ENCODE assay signal across 9 mouse cellular contexts in genomic region chr9:121984465-121985461, GRCm38 (mm10). TPM values are rescaled to one million over a fixed set of nuclear protein-coding genes. Genes with fewer than 3 reads are reported as not detected.
DNase-seq lines count a peak whose midpoint lies in the region; ATAC-seq and TF ChIP-seq lines count a peak whose summit lies in the region.
"Had no signal": no experiment of that assay in that cellular context is flagged by ENCODE, and none has a peak within 500 bp of the region (broad histone marks: within the 10 kb centered on the region; RNA-seq: fewer than 3 reads in every experiment).

No protein-coding gene starts in this region.

- no peak overlapping the region for H3K4me2 ChIP-seq in limb, embryonic 14.5 days (replicated peaks; ENCODE audit: low read depth, low read length, severe bottlenecking)
- H3K4me2 ChIP-seq: embryonic facial prominence, embryonic 15.5 days had no signal

- H3K27me3 ChIP-seq in limb, embryonic 14.5 days (ENCODE audit: control insufficient read depth, insufficient read depth, low read length) = no peaks in the 10 kb centered on the region
- H3K27me3 ChIP-seq in splenic B cell, adult 2 months (ENCODE audit: control insufficient read depth, insufficient read depth, low read length, poor library complexity, severe bottlenecking) = no peaks in the 10 kb centered on the region
- H3K27me3 ChIP-seq: embryonic facial prominence, embryonic 15.5 days had no signal

- WGBS in limb, embryonic 14.5 days = 68% methylated on average over 15 of the region's 15 CpGs

- H3K9me3 ChIP-seq in limb, embryonic 14.5 days (ENCODE audit: control insufficient read depth, low read length) = no peaks in the 10 kb centered on the region
- H3K9me3 ChIP-seq: embryonic facial prominence, embryonic 15.5 days had no signal

- H3K4me3 ChIP-seq in limb, embryonic 14.5 days (replicated peaks; ENCODE audit: low read length) = no peak overlapping the region
- H3K4me3 ChIP-seq: embryonic facial prominence, embryonic 15.5 days had no signal

- H3K27ac ChIP-seq in limb, embryonic 14.5 days (replicated peaks; ENCODE audit: low read depth, low read length) = no peak overlapping the region
- H3K27ac ChIP-seq: embryonic facial prominence, embryonic 15.5 days had no signal

- no peaks in the 10 kb centered on the region for H3K4me1 ChIP-seq in limb, embryonic 14.5 days (ENCODE audit: control insufficient read depth, insufficient read depth, low read length)

- no peak overlapping the region for H3K9ac ChIP-seq in limb, embryonic 14.5 days (ENCODE audit: low read depth, low read length, severe bottlenecking)
- H3K9ac ChIP-seq: embryonic facial prominence, embryonic 15.5 days had no signal

- peaks cover 8% of the 10 kb centered on the region; the same call in 1 of the 2 replicates for H3K36me3 ChIP-seq in limb, embryonic 14.5 days (ENCODE audit: control insufficient read depth, insufficient read depth, low read length)
- H3K36me3 ChIP-seq in splenic B cell, adult 2 months (ENCODE audit: control insufficient read depth, insufficient read depth, low read length, poor library complexity, severe bottlenecking) = no peaks in the 10 kb centered on the region

- peak; percentile 77 for DNase-seq in A20 (ENCODE audit: low read depth, low spot score)
- peak; percentile 71 to 78 for DNase-seq in adrenal gland, adult 18-20 months (ENCODE audit: low spot score in 2 of 2)
- DNase-seq in embryo, embryonic 10.5 days (ENCODE audit: low spot score) = peak; percentile 85
- peak; percentile 54 for DNase-seq in gastrocnemius, postnatal 25 days
- DNase-seq in kidney, adult 8-10 months = peak; percentile 34 to 64
- peak; percentile 55 for DNase-seq in limb, embryonic 14.5 days (ENCODE audit: low spot score)
- DNase-seq in natural killer cell, adult 2 months (ENCODE audit: low spot score in 2 of 2) = peak; percentile 53 to 68
- peak; percentile 84 for DNase-seq in splenic B cell, adult 2 months (ENCODE audit: low read depth, low spot score)

- peak; percentile 48; the same call in 1 of the 2 replicates for ATAC-seq in limb, embryonic 14.5 days (ENCODE audit: low FRiP score, low read depth)

- no peak for TF ChIP-seq POLR2A in limb, embryonic 14.5 days (IDR thresholded peaks at IDR 0.05; ENCODE audit: borderline replicate concordance, extremely low read depth, insufficient read depth, insufficient read length)

RNA-seq across cellular contexts. Expression of gene Pomgnt2, which starts 12.1 kb away (rescaled TPM):
- total RNA-seq in adrenal gland, adult 18-20 months (2021) = 10 to 100 TPM; 19.2 to 19.7 TPM
- total RNA-seq in gastrocnemius, postnatal 25 days (2021) = 10 to 100 TPM in 1 of 2 experiments, 1 to 10 TPM in 1; 8.9 to 10.0 TPM
- 20.3 and 24.6 TPM in 2 replicates for polyA plus RNA-seq in limb, embryonic 14.5 days (2012; rRNA removed)
- polyA plus RNA-seq in limb, embryonic 14.5 days (2014; fragmentation: Nextera tagmentation; extraction: Ambion mirVana) = 14.6 and 15.9 TPM in 2 replicates

RNA-seq across cellular contexts. Expression of gene Fam198a, which starts 34.0 kb away (rescaled TPM):
- total RNA-seq in adrenal gland, adult 18-20 months (2021) = 1 to 10 TPM in 1 of 2 experiments, under 1 TPM in 1; 0.48 to 1.3 TPM
- 1 to 10 TPM; 1.3 to 1.6 TPM for total RNA-seq in gastrocnemius, postnatal 25 days (2021)
- 8.7 and 11.4 TPM in 2 replicates for polyA plus RNA-seq in limb, embryonic 14.5 days (2012; rRNA removed)
- 6.4 and 6.7 TPM in 2 replicates for polyA plus RNA-seq in limb, embryonic 14.5 days (2014; fragmentation: Nextera tagmentation; extraction: Ambion mirVana)
